Mouse (Mus musculus): Measurements from ENCODE around the gene Rps12-ps3. TPM values are rescaled to one million over a fixed set of nuclear protein-coding genes. Genes with fewer than 3 reads are reported as not detected.

Gene Rps12-ps3
- polyA plus RNA-seq, 1 experiment from 2014 or later, result 43.3 TPM

DNA sequence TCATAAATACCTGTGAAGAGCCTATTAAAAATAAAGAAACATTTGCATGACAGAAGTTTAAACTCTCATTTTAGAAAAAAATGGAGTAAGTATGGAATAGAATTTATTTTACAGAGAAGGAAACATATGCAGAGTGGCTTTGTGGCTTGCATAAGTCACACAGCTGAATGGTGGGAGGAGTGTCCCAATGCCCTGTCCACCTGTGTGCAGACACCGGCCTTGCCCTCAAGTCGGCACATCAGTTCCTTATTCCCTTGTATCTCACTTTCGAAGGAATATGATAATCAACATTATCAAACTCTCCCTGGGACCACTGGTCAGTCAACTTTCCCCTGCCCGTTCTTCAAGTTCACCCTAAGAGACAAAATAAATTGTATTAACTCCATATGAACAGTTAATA, 35.8 kb downstream of the Rps12-ps3 start:
- Histone ChIP-seq H3K9me3 (replicated peaks; ENCODE audit: control insufficient read depth, low read length) (no peaks in the 10 kb centered on the region), H3K4me3 (ENCODE audit: low read length) (no peak overlapping the region), H3K27me3 (ENCODE audit: control insufficient read depth, insufficient read depth, low read length) (peaks cover 9% of the 10 kb centered on the region; the same call in 1 of the 2 replicates), H3K4me1 (ENCODE audit: control insufficient read depth, insufficient read depth, low read length) (peaks cover 4% of the 10 kb centered on the region), H3K4me2 (ENCODE audit: low read depth, low read length) (no peak overlapping the region), H3K36me3 (ENCODE audit: control insufficient read depth, insufficient read depth) (no peaks in the 10 kb centered on the region), H3K9ac (ENCODE audit: low read length) (no peak overlapping the region), H3K27ac (ENCODE audit: low read length) (no peak overlapping the region)
- 81% methylated on average over 4 of the region's 4 CpGs for WGBS
- no peak for ATAC-seq (replicated peaks; ENCODE audit: extremely low read depth, insufficient read depth, low FRiP score)

DNA sequence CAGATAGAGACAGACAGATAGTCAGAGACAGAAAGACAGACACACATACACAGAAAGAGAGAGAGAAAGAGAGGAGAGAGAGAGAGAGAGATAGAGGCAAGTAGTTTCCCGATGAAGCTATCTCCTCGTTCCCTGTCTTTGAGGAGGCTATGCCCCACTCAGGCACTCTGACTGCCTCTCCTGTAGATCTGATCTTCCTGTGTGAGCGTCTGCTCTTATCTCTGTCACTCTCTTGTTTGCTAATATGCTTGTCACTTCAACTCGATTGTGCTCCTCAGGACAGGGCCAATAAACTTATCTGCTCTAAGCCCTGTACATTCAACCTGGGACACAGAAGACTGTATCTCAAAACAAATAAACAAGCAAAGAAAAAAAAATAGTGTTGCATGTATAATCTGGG, 37.1 kb downstream of the Rps12-ps3 start:
- H3K36me3 ChIP-seq (ENCODE audit: control insufficient read depth, insufficient read depth), result no peaks in the 10 kb centered on the region
- no peak overlapping the region for H3K9ac ChIP-seq (ENCODE audit: low read length)
- no peaks in the 10 kb centered on the region for H3K9me3 ChIP-seq (replicated peaks; ENCODE audit: control insufficient read depth, low read length)
- peaks cover 4% of the 10 kb centered on the region for H3K4me1 ChIP-seq (ENCODE audit: control insufficient read depth, insufficient read depth, low read length)
- H3K27me3 ChIP-seq (ENCODE audit: control insufficient read depth, insufficient read depth, low read length), result peaks cover 6% of the 10 kb centered on the region; the same call in 1 of the 2 replicates
- no peak overlapping the region for H3K4me2 ChIP-seq (ENCODE audit: low read depth, low read length)
- no peak overlapping the region for H3K27ac ChIP-seq (ENCODE audit: low read length)
- WGBS, result 15% methylated on average over 4 of the region's 4 CpGs
- no peak overlapping the region for H3K4me3 ChIP-seq (ENCODE audit: low read length)
- no peak for ATAC-seq (replicated peaks; ENCODE audit: extremely low read depth, insufficient read depth, low FRiP score)

DNA sequence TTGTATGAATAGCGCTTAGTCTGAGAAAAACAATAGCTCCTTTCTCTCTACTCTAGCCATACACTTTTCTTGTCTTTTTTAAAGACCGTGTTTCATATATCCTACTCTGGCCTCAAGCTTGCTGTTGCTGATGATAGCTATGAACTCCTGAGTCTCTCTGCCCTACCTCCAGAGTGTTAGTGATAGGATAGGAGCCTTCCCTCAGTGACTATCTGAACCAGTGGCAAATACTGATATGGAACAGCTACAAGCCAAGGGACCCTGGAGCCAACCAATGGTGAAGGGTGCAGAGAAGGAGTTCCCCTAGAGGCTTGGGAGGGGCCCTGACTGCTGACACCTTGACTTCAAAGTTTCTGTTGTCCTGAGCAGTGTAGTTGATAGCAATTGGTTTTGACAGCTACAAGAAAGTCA, 38.4 kb downstream of the Rps12-ps3 start:
- H3K27ac ChIP-seq (ENCODE audit: low read length), result no peak overlapping the region
- no peak for ATAC-seq (replicated peaks; ENCODE audit: extremely low read depth, insufficient read depth, low FRiP score)
- H3K27me3 ChIP-seq (ENCODE audit: control insufficient read depth, insufficient read depth, low read length), result 0 out of 2 replicates have a peak, but pooled peaks cover 6% of the 10 kb centered on the region
- H3K9ac ChIP-seq (ENCODE audit: low read length), result no peak overlapping the region
- peaks cover 4% of the 10 kb centered on the region for H3K4me1 ChIP-seq (ENCODE audit: control insufficient read depth, insufficient read depth, low read length)
- H3K36me3 ChIP-seq (ENCODE audit: control insufficient read depth, insufficient read depth), result no peaks in the 10 kb centered on the region
- H3K9me3 ChIP-seq (replicated peaks; ENCODE audit: control insufficient read depth, low read length), result no peaks in the 10 kb centered on the region
- H3K4me2 ChIP-seq (ENCODE audit: low read depth, low read length), result no peak overlapping the region
- no peak overlapping the region for H3K4me3 ChIP-seq (ENCODE audit: low read length)
- WGBS, result 65% methylated on average over 2 of the region's 2 CpGs

DNA sequence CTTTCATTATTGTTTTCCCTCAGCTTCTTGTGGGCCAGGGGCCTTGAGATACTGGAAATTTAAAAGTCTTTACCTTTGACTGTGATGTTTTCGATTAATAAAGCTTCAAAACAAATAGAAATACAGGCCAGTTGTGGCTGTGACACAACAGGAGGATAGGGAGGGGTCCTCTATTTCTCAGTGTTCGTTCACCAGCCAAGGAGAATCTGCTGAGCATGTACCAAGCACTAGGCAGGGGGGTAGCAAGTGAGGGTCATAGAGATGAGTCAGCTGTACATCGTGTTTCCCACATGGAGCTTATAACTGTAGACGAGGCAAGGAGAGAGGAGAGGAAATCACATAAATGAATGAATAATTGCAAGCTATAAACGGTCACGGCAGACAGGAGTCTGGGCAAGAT, 40.6 kb downstream of the Rps12-ps3 start:
- Histone ChIP-seq H3K4me3 (ENCODE audit: low read length) (no peak overlapping the region), H3K4me2 (ENCODE audit: low read depth, low read length) (no peak overlapping the region), H3K27me3 (ENCODE audit: control insufficient read depth, insufficient read depth, low read length) (0 out of 2 replicates have a peak, but pooled peaks cover 3% of the 10 kb centered on the region), H3K27ac (ENCODE audit: low read length) (no peak overlapping the region), H3K36me3 (ENCODE audit: control insufficient read depth, insufficient read depth) (no peaks in the 10 kb centered on the region), H3K4me1 (ENCODE audit: control insufficient read depth, insufficient read depth, low read length) (no peaks in the 10 kb centered on the region), H3K9ac (ENCODE audit: low read length) (no peak overlapping the region), H3K9me3 (replicated peaks; ENCODE audit: control insufficient read depth, low read length) (no peaks in the 10 kb centered on the region)
- 72% methylated on average over 6 of the region's 6 CpGs for WGBS
- ATAC-seq (replicated peaks; ENCODE audit: extremely low read depth, insufficient read depth, low FRiP score), result no peak

DNA sequence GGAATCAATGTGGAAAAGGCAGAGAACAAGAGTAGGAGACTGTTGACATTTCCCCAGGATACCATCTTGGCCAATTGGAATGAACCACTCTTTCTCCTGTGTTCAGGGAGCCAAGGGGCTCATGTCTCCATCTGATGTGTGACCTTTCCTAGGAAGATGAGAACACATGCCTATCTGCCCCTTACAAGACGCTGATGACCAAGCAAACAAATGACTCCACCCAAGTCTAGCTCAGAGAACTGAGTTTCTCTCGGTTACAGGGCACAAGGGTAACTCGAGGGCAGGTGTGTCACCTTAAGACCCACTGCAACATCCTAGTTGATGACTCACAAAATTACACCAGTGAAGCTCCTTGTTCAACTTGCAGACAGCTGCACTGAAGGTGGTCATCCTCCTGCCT, 41.6 kb downstream of the Rps12-ps3 start:
- whole genome bisulfite sequencing, result 73% methylated on average over 3 of the region's 3 CpGs
- H3K4me1 ChIP-seq (ENCODE audit: control insufficient read depth, insufficient read depth, low read length), result no peaks in the 10 kb centered on the region
- H3K9me3 ChIP-seq (replicated peaks; ENCODE audit: control insufficient read depth, low read length), result no peaks in the 10 kb centered on the region
- H3K4me3 ChIP-seq (ENCODE audit: low read length), result no peak overlapping the region
- no peak overlapping the region for H3K4me2 ChIP-seq (ENCODE audit: low read depth, low read length)
- 0 out of 2 replicates have a peak, but pooled peaks cover 3% of the 10 kb centered on the region for H3K27me3 ChIP-seq (ENCODE audit: control insufficient read depth, insufficient read depth, low read length)
- no peaks in the 10 kb centered on the region for H3K36me3 ChIP-seq (ENCODE audit: control insufficient read depth, insufficient read depth)
- no peak overlapping the region for H3K9ac ChIP-seq (ENCODE audit: low read length)
- ATAC-seq (replicated peaks; ENCODE audit: extremely low read depth, insufficient read depth, low FRiP score), result no peak
- no peak overlapping the region for H3K27ac ChIP-seq (ENCODE audit: low read length)

DNA sequence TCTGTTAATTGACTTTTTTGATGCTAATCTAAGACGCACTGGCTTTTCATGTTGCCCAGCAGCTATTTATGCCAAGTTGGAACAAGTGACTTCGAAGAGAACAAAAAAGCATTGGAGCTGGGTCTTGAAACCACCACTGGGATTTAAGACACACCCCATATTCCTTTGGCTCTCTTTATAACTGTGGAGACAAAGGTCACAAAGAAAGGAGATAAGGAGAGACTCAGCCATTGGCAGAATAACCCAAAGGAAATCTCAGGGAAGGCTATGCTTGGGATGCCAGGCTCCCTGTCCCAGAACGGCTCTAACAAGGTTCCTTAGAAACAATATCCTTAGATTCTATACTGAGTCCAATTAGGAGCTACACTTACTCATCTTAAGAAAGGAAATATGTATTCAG, 44.6 kb downstream of the Rps12-ps3 start:
- 0 out of 2 replicates have a peak, but pooled peaks cover 2% of the 10 kb centered on the region for H3K27me3 ChIP-seq (ENCODE audit: control insufficient read depth, insufficient read depth, low read length)
- 72% methylated on average over 3 of the region's 3 CpGs for WGBS
- no peaks in the 10 kb centered on the region for H3K4me1 ChIP-seq (ENCODE audit: control insufficient read depth, insufficient read depth, low read length)
- no peaks in the 10 kb centered on the region for H3K36me3 ChIP-seq (ENCODE audit: control insufficient read depth, insufficient read depth)
- no peaks in the 10 kb centered on the region for H3K9me3 ChIP-seq (replicated peaks; ENCODE audit: control insufficient read depth, low read length)
- H3K4me2 ChIP-seq (ENCODE audit: low read depth, low read length), result no peak overlapping the region
- no peak overlapping the region for H3K27ac ChIP-seq (ENCODE audit: low read length)
- ATAC-seq (replicated peaks; ENCODE audit: extremely low read depth, insufficient read depth, low FRiP score), result no peak
- H3K9ac ChIP-seq (ENCODE audit: low read length), result no peak overlapping the region
- H3K4me3 ChIP-seq (ENCODE audit: low read length), result no peak overlapping the region

DNA sequence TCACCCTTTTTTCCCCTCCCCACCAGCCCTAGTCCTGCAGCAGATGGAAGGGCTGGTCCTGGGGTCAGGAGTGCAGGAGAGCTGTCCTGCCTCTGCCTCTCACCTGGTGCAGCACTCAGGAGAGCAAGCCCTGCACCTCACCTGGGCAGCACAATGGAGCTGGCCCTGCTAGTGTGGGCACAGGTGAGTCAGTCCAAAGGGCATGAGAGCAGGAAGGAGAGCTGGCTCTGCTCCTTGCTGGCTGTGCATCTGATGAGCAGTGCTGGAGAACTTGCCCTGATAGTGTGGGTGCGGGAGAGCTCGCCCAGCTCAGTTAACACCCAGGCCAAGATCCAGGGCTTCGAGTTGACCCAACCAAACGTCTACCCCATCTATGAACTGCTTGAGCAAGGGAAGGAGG, 45.8 kb downstream of the Rps12-ps3 start:
- H3K4me2 ChIP-seq (ENCODE audit: low read depth, low read length), result no peak overlapping the region
- H3K36me3 ChIP-seq (ENCODE audit: control insufficient read depth, insufficient read depth), result no peaks in the 10 kb centered on the region
- ATAC-seq (replicated peaks; ENCODE audit: extremely low read depth, insufficient read depth, low FRiP score), result no peak
- H3K4me3 ChIP-seq (ENCODE audit: low read length), result no peak overlapping the region
- no peaks in the 10 kb centered on the region for H3K9me3 ChIP-seq (replicated peaks; ENCODE audit: control insufficient read depth, low read length)
- WGBS, result 68% methylated on average over 4 of the region's 4 CpGs
- no peak overlapping the region for H3K27ac ChIP-seq (ENCODE audit: low read length)
- H3K9ac ChIP-seq (ENCODE audit: low read length), result no peak overlapping the region
- no peaks in the 10 kb centered on the region for H3K4me1 ChIP-seq (ENCODE audit: control insufficient read depth, insufficient read depth, low read length)
- 0 out of 2 replicates have a peak, but pooled peaks cover 2% of the 10 kb centered on the region for H3K27me3 ChIP-seq (ENCODE audit: control insufficient read depth, insufficient read depth, low read length)

DNA sequence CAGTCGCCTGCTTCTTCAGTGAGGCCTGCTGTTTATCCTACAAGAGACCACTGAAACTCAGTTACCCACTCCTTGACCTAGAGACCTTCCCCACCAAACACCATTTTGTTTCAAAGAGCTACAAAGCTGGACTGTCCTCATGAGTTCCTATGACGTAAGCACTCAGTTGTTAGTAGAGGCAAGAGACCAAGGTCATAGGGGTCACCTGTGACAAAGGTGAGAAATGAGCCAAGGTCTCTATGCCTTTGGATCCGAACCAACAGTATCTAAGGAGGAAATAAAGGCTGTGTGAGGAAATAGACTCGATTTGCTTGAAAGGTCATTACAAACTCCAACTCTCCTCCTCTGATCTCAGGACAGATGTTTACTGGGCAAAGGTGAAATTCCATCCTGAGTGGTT, 48.9 kb downstream of the Rps12-ps3 start:
- ATAC-seq (replicated peaks; ENCODE audit: extremely low read depth, insufficient read depth, low FRiP score), result no peak
- 71% methylated on average over 4 of the region's 4 CpGs for whole genome bisulfite sequencing
- H3K36me3 ChIP-seq (ENCODE audit: control insufficient read depth, insufficient read depth), result no peaks in the 10 kb centered on the region

More for the DNA sequence above, 48.9 kb downstream of the Rps12-ps3 start:
- Histone ChIP-seq H3K4me2 (ENCODE audit: low read depth, low read length) (no peak overlapping the region), H3K27ac (ENCODE audit: low read length) (no peak overlapping the region), H3K9ac (ENCODE audit: low read length) (no peak overlapping the region), H3K27me3 (ENCODE audit: control insufficient read depth, insufficient read depth, low read length) (0 out of 2 replicates have a peak, but pooled peaks cover 2% of the 10 kb centered on the region), H3K9me3 (replicated peaks; ENCODE audit: control insufficient read depth, low read length) (0 out of 2 replicates have a peak, but pooled peaks cover 5% of the 10 kb centered on the region), H3K4me3 (ENCODE audit: low read length) (no peak overlapping the region), H3K4me1 (ENCODE audit: control insufficient read depth, insufficient read depth, low read length) (no peaks in the 10 kb centered on the region)
